Mouse (Mus musculus) lung, embryonic 16.5 days (tissue): ENCODE data around the gene Gpnmb. TPM values are rescaled to one million over a fixed set of nuclear protein-coding genes. Genes with fewer than 3 reads are reported as not detected.

ENCODE experiments used
- ATAC-seq: fragments of 200-750 bp; cut with Nextera tagmentation; 2 replicates; pipeline ENCODE4 v1.8.0; 2017; ENCODE audit warnings: low read depth, mild to moderate bottlenecking, moderate library complexity
- H3K27ac ChIP-seq: fragments of 300-500 bp; sonication (generic); 2 replicates; pipeline ENCODE4 v1.5.1; 2014; ENCODE audit warnings: mild to moderate bottlenecking, control low read depth, low read length
- H3K27me3 ChIP-seq: fragments of 300-500 bp; sonication (generic); 2 replicates; pipeline ENCODE4 v1.6.1; 2014; ENCODE audit warnings: low read depth, low read length, mixed read lengths; ENCODE audit not compliant: control insufficient read depth, insufficient read depth
- H3K36me3 ChIP-seq: fragments of 300-500 bp; sonication (generic); 2 replicates; pipeline ENCODE4 v1.6.1; 2014; ENCODE audit warnings: low read length; ENCODE audit not compliant: control insufficient read depth, insufficient read depth
- H3K4me1 ChIP-seq: fragments of 300-500 bp; sonication (generic); replicated peaks from 2 replicates; pipeline ENCODE4 v1.6.1; 2014; ENCODE audit warnings: low read length, mixed read lengths; ENCODE audit not compliant: control insufficient read depth, insufficient read depth
- H3K4me2 ChIP-seq: fragments of 300-500 bp; sonication (generic); 2 replicates; pipeline ENCODE4 v1.6.1; 2014; ENCODE audit warnings: low read depth, low read length, control low read depth
- H3K4me3 ChIP-seq: fragments of 300-500 bp; sonication (generic); 2 replicates; pipeline ENCODE4 v1.5.1; 2014; ENCODE audit warnings: mild to moderate bottlenecking, low read length, control low read depth
- H3K9ac ChIP-seq: fragments of 300-500 bp; sonication (generic); 2 replicates; pipeline ENCODE4 v1.6.1; 2014; ENCODE audit warnings: low read length, control low read depth
- H3K9me3 ChIP-seq: fragments of 300-500 bp; sonication (generic); 2 replicates; pipeline ENCODE4 v1.6.1; 2016; ENCODE audit warnings: low read length; ENCODE audit not compliant: control insufficient read depth
- WGBS: fragments of 180-500 bp; shearing (Covaris S2); extraction: QIAGEN DNeasy Blood & Tissue Kit; methylation state at CpG from one replicate; pipeline ENCODE4 v1.1.7; 2014; 5-methylcytosine and 5-hydroxymethylcytosine counted together
- polyA plus RNA-seq: library from polyadenylated mRNA; unstranded; fragments of >200 nt; fragmentation: Nextera tagmentation; extraction: Ambion mirVana; gene quantifications from 2 replicates; pipeline ENCODE4 v1.2.1, GENCODE M21; 2015

Gene Gpnmb
- polyA plus RNA-seq, 1 experiment from 2014 or later: 0.93 TPM

GRCm38 (mm10) chr6:49025290-49025689 lies 11.1 kb upstream of the Gpnmb start:
- no peak overlapping the region for H3K4me3 ChIP-seq
- H3K9me3 ChIP-seq: no peaks in the 10 kb centered on the region
- no peak overlapping the region for H3K9ac ChIP-seq
- no peak overlapping the region for H3K27ac ChIP-seq
- H3K4me2 ChIP-seq: no peak overlapping the region
- H3K27me3 ChIP-seq: no peaks in the 10 kb centered on the region
- H3K36me3 ChIP-seq: no peaks in the 10 kb centered on the region
- peak; percentile 51; the same call in 1 of the 2 replicates for ATAC-seq
- H3K4me1 ChIP-seq: peaks cover 2% of the 10 kb centered on the region; the same call in 1 of the 2 replicates
- 77% methylated on average over 7 of the region's 7 CpGs for WGBS

DNA sequence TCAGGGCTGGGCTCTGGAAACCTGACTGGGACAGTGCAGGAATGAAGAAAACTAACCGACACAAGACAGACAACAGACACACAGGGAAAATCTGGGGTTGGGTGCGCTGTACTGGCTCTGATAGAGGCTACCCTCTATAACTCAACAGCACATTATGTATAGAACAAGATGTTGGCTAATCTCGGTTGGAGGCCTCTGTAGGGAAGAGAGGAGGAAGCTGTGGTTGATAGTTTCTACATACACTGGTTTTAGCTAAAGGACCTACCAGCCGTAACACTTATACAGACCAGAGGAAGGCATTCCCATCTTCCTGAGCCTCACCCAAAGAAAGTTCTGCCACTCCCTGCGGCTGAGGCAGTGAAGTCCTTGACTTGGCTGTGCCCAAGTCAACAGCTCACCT lies 9.8 kb upstream of the Gpnmb start:
- Histone ChIP-seq H3K27me3 (no peaks in the 10 kb centered on the region), H3K27ac (no peak overlapping the region), H3K9me3 (no peaks in the 10 kb centered on the region), H3K36me3 (no peaks in the 10 kb centered on the region), H3K9ac (no peak overlapping the region), H3K4me2 (no peak overlapping the region), H3K4me3 (no peak overlapping the region), H3K4me1 (no peaks in the 10 kb centered on the region)
- 79% methylated on average over 5 of the region's 5 CpGs for WGBS
- no peak for ATAC-seq

- Histone ChIP-seq H3K36me3 (no peaks in the 10 kb centered on the region), H3K27me3 (no peaks in the 10 kb centered on the region), H3K4me3 (no peak overlapping the region), H3K4me2 (no peak overlapping the region), H3K9me3 (no peaks in the 10 kb centered on the region), H3K9ac (no peak overlapping the region), H3K4me1 (no peaks in the 10 kb centered on the region), H3K27ac (no peak overlapping the region)
- 80% methylated on average over 6 of the region's 6 CpGs for WGBS
- ATAC-seq: no peak
These were observed 8.3 kb upstream of the Gpnmb start for GRCm38 (mm10) chr6:49028019-49028418.

DNA sequence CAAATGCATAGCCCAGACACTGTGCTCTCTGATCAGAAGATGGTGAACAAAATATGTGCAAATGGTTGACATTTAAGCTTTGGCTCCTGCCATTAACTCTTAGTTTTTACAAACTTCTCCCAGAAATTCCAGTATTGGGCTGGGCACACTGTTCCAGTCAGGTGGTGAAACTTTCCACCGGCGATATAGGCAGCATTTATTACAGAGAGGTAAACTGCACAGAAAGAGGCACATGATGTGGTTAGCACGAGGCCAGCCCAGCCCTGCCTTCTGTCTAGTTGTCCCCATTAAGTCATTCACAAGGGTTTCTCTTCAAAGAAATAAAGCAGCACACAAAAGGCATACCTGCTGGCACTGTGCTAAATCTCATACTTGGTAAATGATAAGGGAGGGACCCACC lies 7.6 kb upstream of the Gpnmb start:
- 70% methylated on average over 3 of the region's 3 CpGs for WGBS
- Histone ChIP-seq H3K4me2 (no peak overlapping the region), H3K9ac (no peak overlapping the region), H3K4me1 (no peaks in the 10 kb centered on the region), H3K27ac (no peak overlapping the region), H3K4me3 (no peak overlapping the region), H3K27me3 (no peaks in the 10 kb centered on the region), H3K36me3 (no peaks in the 10 kb centered on the region), H3K9me3 (no peaks in the 10 kb centered on the region)
- no peak for ATAC-seq

- Histone ChIP-seq H3K27me3 (no peaks in the 10 kb centered on the region), H3K27ac (no peak overlapping the region), H3K9me3 (no peaks in the 10 kb centered on the region), H3K4me3 (no peak overlapping the region), H3K4me2 (no peak overlapping the region), H3K36me3 (no peaks in the 10 kb centered on the region), H3K9ac (no peak overlapping the region), H3K4me1 (no peaks in the 10 kb centered on the region)
- WGBS: 68% methylated on average over 4 of the region's 4 CpGs
- no peak for ATAC-seq
These were observed 5.1 kb upstream of the Gpnmb start for GRCm38 (mm10) chr6:49031230-49031629.

DNA sequence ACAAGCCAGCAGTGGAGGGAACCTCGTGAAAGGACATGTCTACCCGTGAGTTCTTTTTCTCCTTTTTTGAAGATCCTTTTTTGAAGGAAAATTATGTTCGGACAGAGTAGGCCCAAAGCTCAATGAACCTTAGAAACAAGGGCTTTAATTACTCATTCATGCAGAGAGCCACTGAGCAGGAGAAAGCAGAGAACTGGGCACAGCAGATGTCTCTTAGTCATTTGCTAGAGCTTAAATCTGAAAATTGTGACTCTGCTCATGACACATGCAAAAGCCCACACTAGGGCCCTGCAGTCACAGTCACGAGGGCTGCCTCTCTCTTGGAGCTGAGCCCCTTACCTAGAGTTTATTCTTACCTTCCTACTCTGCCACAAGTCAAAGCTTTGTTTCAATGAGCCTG lies 3.6 kb upstream of the Gpnmb start:
- H3K9me3 ChIP-seq: no peaks in the 10 kb centered on the region
- no peak overlapping the region for H3K27ac ChIP-seq
- peaks cover 2% of the 10 kb centered on the region; the same call in 1 of the 2 replicates for H3K4me1 ChIP-seq
- H3K4me2 ChIP-seq: no peak overlapping the region
- no peaks in the 10 kb centered on the region for H3K36me3 ChIP-seq
- WGBS: 80% methylated on average over 4 of the region's 4 CpGs
- H3K4me3 ChIP-seq: no peak overlapping the region
- no peak overlapping the region for H3K9ac ChIP-seq
- H3K27me3 ChIP-seq: no peaks in the 10 kb centered on the region
- ATAC-seq: no peak

DNA sequence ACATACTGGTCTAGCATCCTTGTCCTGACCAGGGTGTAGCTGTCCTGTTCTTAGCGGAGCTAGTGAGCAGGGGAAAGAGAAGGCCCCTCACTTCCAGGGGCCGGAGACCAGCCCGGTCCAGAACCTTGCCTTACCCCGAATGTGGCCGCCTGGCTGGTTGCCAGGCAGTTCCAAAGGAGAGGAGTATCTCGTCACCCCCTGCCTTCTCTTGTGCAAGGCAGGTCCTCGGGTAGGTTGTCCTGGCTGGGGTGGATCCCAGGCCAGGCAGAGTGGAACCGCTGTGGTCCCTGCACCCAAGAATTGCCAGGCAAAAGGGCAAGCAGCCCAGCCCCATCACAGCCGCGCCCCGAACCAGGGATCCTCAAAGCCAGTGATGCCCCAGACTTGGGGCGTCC lies 919 bp downstream of the Gpnmb start:
- no peak overlapping the region for H3K9ac ChIP-seq
- H3K36me3 ChIP-seq: no peaks in the 10 kb centered on the region
- no peak overlapping the region for H3K27ac ChIP-seq
- ATAC-seq: 0 out of 2 replicates have a peak, but pooled peaks have one; percentile 23
- H3K27me3 ChIP-seq: no peaks in the 10 kb centered on the region
- WGBS: 56% methylated on average over 12 of the region's 12 CpGs
- H3K9me3 ChIP-seq: no peaks in the 10 kb centered on the region
- H3K4me3 ChIP-seq: no peak overlapping the region
- H3K4me1 ChIP-seq: peaks cover 2% of the 10 kb centered on the region; the same call in 1 of the 2 replicates
- no peak overlapping the region for H3K4me2 ChIP-seq

DNA sequence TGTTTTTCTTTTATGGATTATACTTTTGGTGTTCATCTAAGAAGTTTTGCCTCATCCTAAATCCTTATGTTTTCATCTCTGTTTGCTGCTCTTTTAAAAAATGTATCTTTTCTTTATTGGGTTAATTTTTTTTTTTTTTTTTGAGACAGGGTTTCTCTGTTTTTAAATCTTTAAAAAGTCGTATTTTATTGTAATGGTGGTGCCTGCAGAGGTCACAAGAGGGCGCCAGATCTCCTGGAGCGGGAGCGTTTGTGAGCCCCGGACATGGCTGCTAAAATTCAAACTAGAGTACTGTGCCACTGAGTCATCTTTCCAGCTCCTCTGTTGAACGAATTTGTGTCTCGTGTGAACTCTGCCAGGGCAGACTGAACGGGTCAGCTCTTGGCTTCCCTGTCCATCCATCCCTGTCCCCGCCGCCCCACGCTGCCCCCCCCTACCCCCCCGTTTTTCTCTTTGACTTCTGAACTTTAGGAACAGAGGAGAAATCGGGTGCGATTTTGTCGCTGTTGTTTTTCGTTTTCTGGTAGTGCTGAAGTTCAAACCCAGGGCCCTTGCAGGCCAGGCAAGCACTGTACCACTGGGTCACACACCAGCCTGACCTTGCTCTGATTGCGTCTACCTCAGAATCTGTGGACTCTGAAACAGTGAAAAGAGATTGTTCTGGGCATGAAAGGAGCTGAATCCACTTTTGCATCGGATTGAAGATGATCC lies 3.3 kb downstream of the Gpnmb start:
- H3K36me3 ChIP-seq: no peaks in the 10 kb centered on the region
- ATAC-seq: no peak
- WGBS: 10% methylated on average over 18 of the region's 18 CpGs

GRCm38 (mm10) chr6:49046502-49046901 lies 10.2 kb downstream of the Gpnmb start:
- no peak overlapping the region for H3K4me2 ChIP-seq
- H3K9ac ChIP-seq: no peak overlapping the region
- H3K9me3 ChIP-seq: no peaks in the 10 kb centered on the region
- H3K4me1 ChIP-seq: no peaks in the 10 kb centered on the region
- no peak overlapping the region for H3K4me3 ChIP-seq
- no peaks in the 10 kb centered on the region for H3K36me3 ChIP-seq
- no peak for ATAC-seq
- no peaks in the 10 kb centered on the region for H3K27me3 ChIP-seq
- no peak overlapping the region for H3K27ac ChIP-seq
- WGBS: 63% methylated on average over 6 of the region's 6 CpGs

More for the DNA sequence above, 3.3 kb downstream of the Gpnmb start:
- H3K9ac ChIP-seq: peak overlapping the region; percentile 44
- peak overlapping the region; percentile 54 for H3K4me2 ChIP-seq
- H3K9me3 ChIP-seq: no peaks in the 10 kb centered on the region
- peaks cover 2% of the 10 kb centered on the region; the same call in 1 of the 2 replicates for H3K4me1 ChIP-seq
- H3K4me3 ChIP-seq: peak overlapping the region; percentile 44
- no peaks in the 10 kb centered on the region for H3K27me3 ChIP-seq
- H3K27ac ChIP-seq: no peak overlapping the region
